In the genomic region with DNA sequence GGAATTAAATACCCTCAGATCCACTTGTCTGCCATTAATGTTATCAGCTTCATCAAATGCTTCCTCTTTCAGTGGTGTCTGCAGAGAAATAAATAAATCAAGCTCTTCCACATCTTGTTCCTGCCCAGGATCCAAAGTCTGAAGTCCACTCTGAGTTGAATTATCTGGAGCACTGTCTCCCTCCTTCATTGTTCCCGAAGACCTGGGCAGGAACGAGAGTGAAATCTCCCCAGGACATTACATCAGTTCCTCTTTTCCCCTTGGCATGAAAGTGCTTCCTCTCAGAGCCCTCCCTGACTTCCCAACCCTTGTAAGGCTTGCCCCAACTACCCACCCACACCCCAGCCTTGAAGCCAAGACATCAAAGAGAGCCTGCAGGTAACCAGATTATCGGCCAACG, we compare ENCODE assay signal across 12 mouse cellular contexts.
DNase-seq lines count a peak whose midpoint lies in the region; ATAC-seq and TF ChIP-seq lines count a peak whose summit lies in the region.
"Had no signal": no experiment of that assay in that cellular context is flagged by ENCODE, and none has a peak within 500 bp of the region (broad histone marks: within the 10 kb centered on the region; RNA-seq: fewer than 3 reads in every experiment).

No protein-coding gene starts in this region.

- H3K36me3 ChIP-seq in testis, adult 2 months (ENCODE audit: control insufficient read depth, insufficient read depth, low read length), result no peaks in the 10 kb centered on the region; the same call in 1 of the 2 replicates
- peaks cover 14% of the 10 kb centered on the region; the same call in 1 of the 2 replicates for H3K36me3 ChIP-seq in heart, embryonic 16.5 days (ENCODE audit: control insufficient read depth, insufficient read depth)
- peaks cover 20% of the 10 kb centered on the region for H3K36me3 ChIP-seq in lung, embryonic 14.5 days (ENCODE audit: insufficient read depth)
- H3K36me3 ChIP-seq in midbrain, postnatal 0 days (ENCODE audit: insufficient read depth, low read length), result no peaks in the 10 kb centered on the region

- H3K27me3 ChIP-seq in testis, adult 2 months (ENCODE audit: control insufficient read depth, insufficient read depth, low read length), result no peaks in the 10 kb centered on the region
- no peaks in the 10 kb centered on the region for H3K27me3 ChIP-seq in heart, embryonic 16.5 days (ENCODE audit: control insufficient read depth, insufficient read depth, low read length)
- no peaks in the 10 kb centered on the region for H3K27me3 ChIP-seq in lung, embryonic 14.5 days (ENCODE audit: insufficient read depth, low read length)
- H3K27me3 ChIP-seq in midbrain, postnatal 0 days (ENCODE audit: insufficient read depth, low read length), result no peaks in the 10 kb centered on the region
- H3K27me3 ChIP-seq: forebrain, embryonic 13.5 days; hindbrain, embryonic 15.5 days; limb, embryonic 13.5 days had no signal

- no peak for DNase-seq in testis, postnatal 14 days (ENCODE audit: low spot score)
- peak; percentile 57 for DNase-seq in lung, embryonic 14.5 days
- no peak for DNase-seq in embryo, embryonic 10.5 days (ENCODE audit: low spot score)
- DNase-seq in cerebellum, adult 11 months, result no peak
- no peak for DNase-seq in ovary, adult 18-20 months (ENCODE audit: low spot score)
- no peak for DNase-seq in midbrain, postnatal 0 days (ENCODE audit: low spot score)

- no peak overlapping the region for H3K4me3 ChIP-seq in testis, adult 2 months (ENCODE audit: control insufficient read depth, low read depth, low read length)
- H3K4me3 ChIP-seq in heart, embryonic 16.5 days (ENCODE audit: low read length), result no peak overlapping the region
- no peak overlapping the region for H3K4me3 ChIP-seq in lung, embryonic 14.5 days (ENCODE audit: low read depth, low read length)
- no peak overlapping the region for H3K4me3 ChIP-seq in midbrain, postnatal 0 days (ENCODE audit: low read depth, low read length)
- H3K4me3 ChIP-seq: forebrain, embryonic 13.5 days; hindbrain, embryonic 15.5 days; limb, embryonic 13.5 days; myocyte had no signal

- H3K9ac ChIP-seq in heart, embryonic 16.5 days (ENCODE audit: low read length), result no peak overlapping the region
- H3K9ac ChIP-seq in lung, embryonic 14.5 days, result no peak overlapping the region
- H3K9ac ChIP-seq in midbrain, postnatal 0 days (replicated peaks; ENCODE audit: low read length, poor library complexity, severe bottlenecking), result no peak overlapping the region
- H3K9ac ChIP-seq: forebrain, embryonic 13.5 days; hindbrain, embryonic 15.5 days; limb, embryonic 13.5 days had no signal

- no peak for TF ChIP-seq POLR2A in testis, adult 2 months (IDR thresholded peaks at IDR 0.05; ENCODE audit: control insufficient read depth, low read depth, low read length)

- TF ChIP-seq CTCF in testis, adult 2 months (IDR thresholded peaks at IDR 0.05; ENCODE audit: control insufficient read depth, insufficient read depth, insufficient replicate concordance, low read depth, low read length), result no peak
- no peak for TF ChIP-seq CTCF in lung, embryonic 14.5 days (IDR thresholded peaks at IDR 0.05; ENCODE audit: low read depth)
- TF ChIP-seq CTCF in midbrain, postnatal 0 days (IDR thresholded peaks at IDR 0.05), result no peak

- peak overlapping the region; percentile 78 for H3K27ac ChIP-seq in testis, adult 2 months (ENCODE audit: control insufficient read depth, insufficient read depth, low read depth, low read length)
- H3K27ac ChIP-seq in heart, embryonic 16.5 days (ENCODE audit: low read length), result peak overlapping the region; percentile 79
- peak overlapping the region; percentile 55; the same call in 1 of the 2 replicates for H3K27ac ChIP-seq in lung, embryonic 14.5 days (ENCODE audit: low read depth)
- no peak overlapping the region for H3K27ac ChIP-seq in midbrain, postnatal 0 days (ENCODE audit: low read depth, low read length)
- H3K27ac ChIP-seq: forebrain, embryonic 13.5 days; hindbrain, embryonic 15.5 days; limb, embryonic 13.5 days had no signal

- 0 out of 2 replicates have a peak, but pooled peaks have one; percentile 20 for ATAC-seq in heart, embryonic 16.5 days (replicated peaks; ENCODE audit: extremely low read depth, insufficient read depth, low FRiP score)
- peak; percentile 40; the same call in 1 of the 2 replicates for ATAC-seq in lung, embryonic 14.5 days (ENCODE audit: insufficient read depth)
- ATAC-seq in midbrain, postnatal 0 days (ENCODE audit: low FRiP score), result no peak
- ATAC-seq: forebrain, embryonic 13.5 days had no signal

- WGBS in heart, embryonic 16.5 days, result 80% methylated on average over 4 of the region's 4 CpGs
- WGBS in lung, embryonic 14.5 days, result 73% methylated on average over 4 of the region's 4 CpGs
- 80% methylated on average over 4 of the region's 4 CpGs for WGBS in midbrain, postnatal 0 days

- 0 out of 2 replicates have a peak, but pooled peaks cover 11% of the 10 kb centered on the region for H3K9me3 ChIP-seq in heart, embryonic 16.5 days (replicated peaks; ENCODE audit: control insufficient read depth, low read length)
- H3K9me3 ChIP-seq in lung, embryonic 14.5 days (ENCODE audit: low read depth, low read length), result no peaks in the 10 kb centered on the region
- no peaks in the 10 kb centered on the region for H3K9me3 ChIP-seq in midbrain, postnatal 0 days (ENCODE audit: low read length)
- H3K9me3 ChIP-seq: forebrain, embryonic 13.5 days; hindbrain, embryonic 15.5 days had no signal

- H3K4me2 ChIP-seq in heart, embryonic 16.5 days (ENCODE audit: low read depth, low read length), result 0 out of 2 replicates have a peak overlapping the region, but pooled peaks have one; percentile 1
- H3K4me2 ChIP-seq in lung, embryonic 14.5 days, result no peak overlapping the region
- H3K4me2 ChIP-seq in midbrain, postnatal 0 days (ENCODE audit: low read depth, low read length, poor library complexity, severe bottlenecking), result no peak overlapping the region
- H3K4me2 ChIP-seq: forebrain, embryonic 13.5 days; hindbrain, embryonic 15.5 days; limb, embryonic 13.5 days had no signal

- peaks cover 10% of the 10 kb centered on the region for H3K4me1 ChIP-seq in testis, adult 2 months (ENCODE audit: control insufficient read depth, insufficient read depth, low read length)
- H3K4me1 ChIP-seq in heart, embryonic 16.5 days (ENCODE audit: control insufficient read depth, insufficient read depth, low read length), result peaks cover 28% of the 10 kb centered on the region
- H3K4me1 ChIP-seq in lung, embryonic 14.5 days (ENCODE audit: insufficient read depth), result 0 out of 2 replicates have a peak, but pooled peaks cover 5% of the 10 kb centered on the region
- H3K4me1 ChIP-seq in midbrain, postnatal 0 days (ENCODE audit: insufficient read depth, low read length), result no peaks in the 10 kb centered on the region
